Mouse (Mus musculus) lung, postnatal 0 days (tissue): ENCODE data around the gene Tcte3. TPM values are rescaled to one million over a fixed set of nuclear protein-coding genes. Genes with fewer than 3 reads are reported as not detected.
"Not testable (repeated sequence)": the region's sequence is repeated elsewhere in the genome, so short reads cannot be mapped to it uniquely, and the experiment has no call there.

ENCODE experiments used
- ATAC-seq: fragments of 200-750 bp; cut with Nextera tagmentation; 2 replicates; pipeline ENCODE4 v1.8.0; 2017; ENCODE audit warnings: moderate library complexity
- DNase-seq: peaks from one replicate; pipeline ENCODE4 v3.0.0-alpha.2; 2016; ENCODE audit warnings: low spot score
- H3K27ac ChIP-seq: fragments of 300-500 bp; sonication (generic); 2 replicates; pipeline ENCODE4 v1.5.1; 2014; ENCODE audit warnings: antibody characterized with exemption, mild to moderate bottlenecking, low read length, mixed read lengths
- H3K27me3 ChIP-seq: fragments of 300-500 bp; sonication (generic); replicated peaks from 2 replicates; pipeline ENCODE4 v1.6.1; 2014; ENCODE audit warnings: low read length, mixed read lengths; ENCODE audit not compliant: insufficient read depth
- H3K36me3 ChIP-seq: fragments of 300-500 bp; sonication (generic); 2 replicates; pipeline ENCODE4 v1.6.1; 2014; ENCODE audit warnings: low read length, mixed read lengths; ENCODE audit not compliant: insufficient read depth
- H3K4me1 ChIP-seq: fragments of 300-500 bp; sonication (generic); 2 replicates; pipeline ENCODE4 v1.6.1; 2014; ENCODE audit warnings: antibody characterized with exemption, low read depth, low read length, mixed read lengths; ENCODE audit not compliant: insufficient read depth
- H3K4me2 ChIP-seq: fragments of 300-500 bp; sonication (generic); replicated peaks from 2 replicates; pipeline ENCODE4 v1.6.1; 2014; ENCODE audit warnings: low read depth, mild to moderate bottlenecking, low read length, moderate library complexity, mixed read lengths
- H3K4me3 ChIP-seq: fragments of 300-500 bp; sonication (generic); 2 replicates; pipeline ENCODE4 v1.5.1; 2014; ENCODE audit warnings: low read depth, low read length
- H3K9ac ChIP-seq: fragments of 300-500 bp; sonication (generic); replicated peaks from 2 replicates; pipeline ENCODE4 v1.6.1; 2014; ENCODE audit warnings: low read depth, mild to moderate bottlenecking
- H3K9me3 ChIP-seq: fragments of 300-500 bp; sonication (generic); 2 replicates; pipeline ENCODE4 v1.6.1; 2016; ENCODE audit warnings: low read length, mixed read lengths
- CTCF ChIP-seq: IDR thresholded peaks from 2 replicates; pipeline ENCODE4 v1.5.1; 2016; ENCODE audit warnings: antibody characterized with exemption, mild to moderate bottlenecking
- EP300 ChIP-seq: IDR thresholded peaks from 2 replicates; pipeline ENCODE4 v1.6.1; 2016; ENCODE audit warnings: antibody characterized with exemption, mild to moderate bottlenecking, control low read depth
- whole genome bisulfite sequencing: fragments of 180-500 bp; shearing (Covaris S2); extraction: QIAGEN DNeasy Blood & Tissue Kit; methylation state at CpG from one replicate; pipeline ENCODE4 v1.1.7; 2014; 5-methylcytosine and 5-hydroxymethylcytosine counted together
- polyA plus RNA-seq: library from polyadenylated mRNA; unstranded; fragments of >200 nt; fragmentation: Nextera tagmentation; extraction: Ambion mirVana; gene quantifications from 2 replicates; pipeline ENCODE4 v1.2.1, GENCODE M21; 2015

Tcte3 gene
- 1.1 and 1.2 TPM in 2 replicates for polyA plus RNA-seq

DNA sequence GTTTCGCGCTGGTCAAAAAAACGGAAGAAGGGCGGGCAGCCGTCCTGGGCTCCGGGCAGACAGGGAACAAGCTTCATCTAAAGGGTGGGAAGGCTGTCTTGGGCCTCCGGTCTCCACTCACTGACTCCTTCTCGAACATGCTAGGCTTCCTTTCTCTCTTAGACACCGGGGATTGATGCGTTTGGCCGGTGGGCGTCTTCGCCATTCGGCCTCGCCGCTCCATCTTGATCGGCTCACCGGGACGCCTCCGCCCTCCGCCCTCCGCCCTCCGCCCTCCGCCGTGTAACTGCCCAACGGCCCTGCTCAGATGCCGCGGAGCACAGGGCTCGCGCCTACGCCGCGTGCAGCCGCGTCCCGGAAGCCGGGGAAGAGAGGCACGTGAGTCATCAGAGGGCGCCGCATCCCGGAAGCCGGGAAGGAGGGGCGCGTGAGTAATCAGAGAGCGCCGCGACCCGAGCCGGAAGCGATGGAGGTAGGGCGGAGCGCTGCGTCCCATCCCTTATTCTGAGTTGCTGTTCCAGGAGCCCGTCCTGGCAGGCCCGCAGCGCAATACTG, at the start of gene Tcte3, which contains the start of the genes Ermard and Gm3448:
TSS of gene Tcte3 (minus strand) at position 314 of the 555 bp plus-strand sequence.
TSS of gene Ermard (plus strand) at position 34 of the 555 bp plus-strand sequence.
TSS of gene Gm3448 (minus strand) at position 363 of the 555 bp plus-strand sequence.
- H3K27ac ChIP-seq, H3K4me1 ChIP-seq, H3K9me3 ChIP-seq, DNase-seq, H3K36me3 ChIP-seq, H3K9ac ChIP-seq, H3K4me2 ChIP-seq, H3K27me3 ChIP-seq, H3K4me3 ChIP-seq: not testable (repeated sequence)
- ATAC-seq, result peak; percentile 98
- no CpG with 5 or more reads among the region's 56 CpGs for WGBS

DNA sequence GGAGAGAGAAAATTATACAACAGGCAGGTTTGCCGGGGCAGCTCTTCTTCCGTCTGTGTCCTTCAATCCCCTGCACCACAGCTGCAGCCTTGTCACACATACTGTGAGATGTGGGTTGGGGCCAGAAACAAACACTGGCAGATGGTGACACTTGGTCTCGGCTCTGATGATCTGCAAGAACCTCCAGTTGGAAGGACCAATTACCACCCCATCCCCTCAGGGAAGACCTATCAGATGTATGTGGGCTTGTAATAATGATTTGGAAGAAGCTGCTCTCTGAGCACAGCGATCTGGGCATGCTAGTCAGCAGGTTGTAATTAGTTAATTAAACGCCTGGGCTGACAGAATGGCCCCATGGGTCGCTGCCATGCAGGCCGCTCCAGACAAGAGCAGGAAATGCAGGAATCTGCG, 47.3 kb upstream of the Tcte3 start:
- no peak overlapping the region for H3K4me3 ChIP-seq
- no peak for DNase-seq
- H3K4me1 ChIP-seq, result no peaks in the 10 kb centered on the region
- 44% methylated on average over 8 of the region's 8 CpGs for WGBS
- H3K36me3 ChIP-seq, result no peaks in the 10 kb centered on the region
- no peaks in the 10 kb centered on the region for H3K9me3 ChIP-seq
- no peaks in the 10 kb centered on the region for H3K27me3 ChIP-seq
- TF ChIP-seq EP300 (no peak), CTCF (no peak)
- no peak overlapping the region for H3K9ac ChIP-seq
- H3K4me2 ChIP-seq, result no peak overlapping the region
- ATAC-seq, result no peak
- no peak overlapping the region for H3K27ac ChIP-seq

DNA sequence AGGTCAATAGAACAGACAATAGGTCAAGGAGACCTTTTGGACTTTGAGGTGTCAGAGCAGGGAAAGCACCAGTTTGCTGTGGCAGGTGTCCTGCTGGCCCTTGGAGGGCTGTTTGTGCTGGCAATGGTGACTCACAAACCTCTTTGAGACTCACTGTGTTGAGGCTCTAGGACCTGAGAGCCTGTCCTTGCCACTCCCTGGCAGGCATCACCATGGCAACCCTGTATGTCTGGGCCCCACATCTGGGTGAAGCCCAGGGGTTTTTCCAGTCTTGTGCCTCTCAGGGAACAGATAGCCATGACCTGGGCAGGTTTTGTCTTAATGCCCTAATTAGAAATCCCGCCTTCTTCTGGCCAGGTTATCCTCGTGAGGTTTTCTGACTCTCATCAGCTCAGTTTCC, 46.9 kb upstream of the Tcte3 start:
- 41% methylated on average over 2 of the region's 2 CpGs for WGBS
- TF ChIP-seq EP300, result no peak
- TF ChIP-seq CTCF, result no peak
- no peak overlapping the region for H3K9ac ChIP-seq
- no peaks in the 10 kb centered on the region for H3K9me3 ChIP-seq
- DNase-seq (no peak), ATAC-seq (no peak)
- H3K4me1 ChIP-seq, result no peaks in the 10 kb centered on the region
- no peak overlapping the region for H3K27ac ChIP-seq
- no peak overlapping the region for H3K4me2 ChIP-seq
- no peaks in the 10 kb centered on the region for H3K36me3 ChIP-seq
- H3K27me3 ChIP-seq, result no peaks in the 10 kb centered on the region
- H3K4me3 ChIP-seq, result no peak overlapping the region

DNA sequence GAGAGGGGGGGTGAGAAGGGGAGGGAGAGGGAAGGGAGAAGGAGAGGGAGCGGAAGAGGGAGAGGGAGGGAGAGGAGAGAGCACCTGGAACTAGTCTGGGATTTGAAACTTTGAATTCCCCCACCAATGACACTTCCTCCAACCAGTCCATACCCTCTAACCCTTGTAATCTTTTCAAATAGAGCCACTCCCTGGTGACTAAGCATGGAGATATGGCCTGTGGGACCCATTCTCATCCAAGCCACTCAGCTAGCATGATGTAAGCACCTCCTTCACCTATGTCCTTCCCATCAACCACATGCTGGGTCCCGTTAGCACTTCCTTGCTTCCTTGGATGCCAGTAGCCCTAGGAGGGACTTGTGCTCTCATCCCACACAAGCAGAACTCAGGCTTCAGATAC, 43.7 kb upstream of the Tcte3 start:
- H3K27ac ChIP-seq, result no peak overlapping the region
- H3K9me3 ChIP-seq, result no peaks in the 10 kb centered on the region
- no peaks in the 10 kb centered on the region for H3K36me3 ChIP-seq
- no peaks in the 10 kb centered on the region for H3K4me1 ChIP-seq
- H3K27me3 ChIP-seq, result no peaks in the 10 kb centered on the region
- ATAC-seq (no peak), DNase-seq (no peak)
- no peak overlapping the region for H3K4me3 ChIP-seq
- no peak overlapping the region for H3K9ac ChIP-seq
- no peak for TF ChIP-seq CTCF
- TF ChIP-seq EP300, result no peak
- H3K4me2 ChIP-seq, result no peak overlapping the region
- 68% methylated on average over 2 of the region's 2 CpGs for WGBS

DNA sequence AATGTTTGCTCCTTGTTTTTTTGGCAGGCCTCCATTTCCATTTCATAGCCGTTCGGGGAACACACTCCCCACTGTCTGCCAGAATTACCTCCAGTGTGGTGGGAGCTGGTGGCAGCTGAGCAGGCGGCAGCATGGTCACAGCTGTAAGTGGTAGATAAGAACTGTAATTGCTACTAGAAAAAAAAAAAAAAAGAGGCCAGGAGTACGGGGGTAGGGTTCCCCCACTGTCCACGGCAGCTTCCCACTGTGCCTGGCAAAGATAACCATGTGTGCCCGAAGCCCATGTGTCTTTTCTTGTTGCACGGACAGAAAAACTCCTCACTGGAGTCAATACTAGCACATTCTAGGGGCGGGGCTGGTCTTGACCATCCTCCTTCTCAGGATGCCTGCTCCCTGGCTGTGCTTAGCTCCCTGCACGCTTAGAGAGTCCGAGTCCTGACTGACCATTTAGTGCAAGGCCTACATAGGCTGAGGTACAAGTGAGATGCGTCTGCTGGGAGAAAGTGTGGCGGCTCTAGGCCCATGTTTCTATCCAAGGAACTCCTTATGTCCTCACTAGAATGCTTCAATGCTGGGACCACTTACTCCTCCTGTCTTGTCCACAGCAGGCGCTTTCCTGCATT, 43.0 kb upstream of the Tcte3 start:
- H3K27ac ChIP-seq, result no peak overlapping the region
- TF ChIP-seq EP300, result no peak
- no peak for TF ChIP-seq CTCF
- 40% methylated on average over 13 of the region's 13 CpGs for WGBS

DNA sequence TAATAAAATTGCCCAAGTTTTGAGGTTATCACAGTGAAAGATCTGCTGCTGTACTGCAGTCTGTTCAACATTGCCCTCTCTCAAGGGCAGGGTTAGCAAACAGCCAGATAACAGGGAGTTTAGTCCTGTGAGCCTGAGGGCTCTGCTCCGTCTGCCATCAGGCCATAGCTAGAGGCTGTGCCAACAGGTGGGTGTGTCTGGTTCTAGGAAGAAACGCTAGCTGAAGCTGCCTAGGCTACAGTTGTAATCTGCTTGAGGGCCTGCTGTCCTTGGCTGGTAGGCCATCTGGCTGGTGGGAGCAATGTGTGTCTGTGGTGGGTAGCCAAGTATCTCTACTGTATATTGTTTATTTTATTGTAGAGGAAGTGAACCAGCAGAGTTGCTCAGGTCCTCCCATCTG, 36.2 kb upstream of the Tcte3 start:
- ATAC-seq (no peak), DNase-seq (no peak)
- no peaks in the 10 kb centered on the region for H3K27me3 ChIP-seq
- WGBS, result 19% methylated on average over 2 of the region's 2 CpGs
- H3K4me3 ChIP-seq, result no peak overlapping the region
- no peak overlapping the region for H3K4me2 ChIP-seq
- H3K9ac ChIP-seq, result no peak overlapping the region
- H3K9me3 ChIP-seq, result no peaks in the 10 kb centered on the region
- H3K4me1 ChIP-seq, result no peaks in the 10 kb centered on the region
- no peak for TF ChIP-seq CTCF
- TF ChIP-seq EP300, result no peak
- H3K27ac ChIP-seq, result no peak overlapping the region
- H3K36me3 ChIP-seq, result no peaks in the 10 kb centered on the region

More for the DNA sequence above, 43.0 kb upstream of the Tcte3 start:
- Histone ChIP-seq H3K36me3 (no peaks in the 10 kb centered on the region), H3K4me1 (no peaks in the 10 kb centered on the region), H3K9ac (no peak overlapping the region), H3K4me2 (no peak overlapping the region), H3K4me3 (no peak overlapping the region), H3K9me3 (no peaks in the 10 kb centered on the region), H3K27me3 (no peaks in the 10 kb centered on the region)
- ATAC-seq (no peak), DNase-seq (no peak)
